Mouse (Mus musculus) stomach, postnatal 0 days (tissue): ENCODE results near the gene 9930111J21Rik1.
"Not testable (repeated sequence)": the region's sequence is repeated elsewhere in the genome, so short reads cannot be mapped to it uniquely, and the experiment has no call there.

Experiments used
- CTCF ChIP-seq: IDR thresholded peaks from 2 replicates; pipeline ENCODE4 v1.5.1; 2016; ENCODE audit warnings: antibody characterized with exemption, low read depth, mild to moderate bottlenecking, moderate library complexity
- EP300 ChIP-seq: optimal IDR thresholded peaks from 2 replicates; pipeline ENCODE3; 2016; ENCODE audit warnings: antibody characterized with exemption

DNA sequence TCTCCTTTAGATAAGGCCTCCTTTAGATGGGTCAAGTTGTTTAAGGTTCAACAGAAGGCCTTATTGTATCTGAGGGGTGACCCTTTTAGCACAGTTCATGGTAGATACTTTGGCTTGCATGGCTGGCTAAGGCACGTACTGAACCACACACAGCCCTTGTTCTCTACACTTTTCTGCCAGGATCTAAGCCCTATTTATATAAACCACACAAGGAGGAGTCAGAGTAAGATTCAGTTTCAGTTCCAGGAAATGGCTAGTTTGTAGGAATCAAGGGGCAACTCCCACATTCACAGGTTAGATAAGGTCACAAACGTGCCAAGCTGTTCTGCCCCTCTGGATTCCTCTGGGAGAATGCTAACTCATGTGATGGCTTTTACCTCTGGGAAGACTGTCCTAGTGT is 14.8 kb upstream of the 9930111J21Rik1 start, which contains the start of gene Tgtp1:
- not testable (repeated sequence) for TF ChIP-seq CTCF, EP300
